Mouse (Mus musculus): Measurements from ENCODE around the gene Nat9. TPM values are rescaled to one million over a fixed set of nuclear protein-coding genes. Genes with fewer than 3 reads are reported as not detected.

Nat9 gene
- polyA plus RNA-seq, 1 experiment, result 16.9 TPM

DNA sequence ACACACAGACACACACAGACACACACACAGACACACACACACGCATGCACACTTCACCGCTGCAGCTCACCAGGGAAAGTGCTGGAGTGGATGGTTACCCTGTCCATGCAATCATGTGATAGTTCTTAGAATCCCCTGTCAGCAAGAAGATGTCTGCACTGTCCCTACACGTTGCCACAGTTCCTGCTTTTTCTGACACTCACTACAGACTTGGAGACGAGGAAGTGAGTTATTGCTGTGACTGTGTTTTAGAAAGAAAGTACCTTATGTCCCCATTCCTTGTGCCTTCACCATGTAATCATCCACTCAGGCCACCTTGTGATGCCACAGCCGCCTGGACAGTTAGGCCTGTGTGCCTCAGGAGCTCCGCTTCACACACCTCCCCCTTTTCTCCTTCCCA, 1.6 kb upstream of the Nat9 start:
- TF ChIP-seq CTCF (IDR thresholded peaks at IDR 0.05; ENCODE audit: borderline replicate concordance, extremely low read depth, insufficient read depth, insufficient read length) (no peak), POLR2A (IDR thresholded peaks at IDR 0.05; ENCODE audit: borderline replicate concordance, extremely low read depth, insufficient read depth, insufficient read length, poor library complexity, severe bottlenecking) (no peak)

DNA sequence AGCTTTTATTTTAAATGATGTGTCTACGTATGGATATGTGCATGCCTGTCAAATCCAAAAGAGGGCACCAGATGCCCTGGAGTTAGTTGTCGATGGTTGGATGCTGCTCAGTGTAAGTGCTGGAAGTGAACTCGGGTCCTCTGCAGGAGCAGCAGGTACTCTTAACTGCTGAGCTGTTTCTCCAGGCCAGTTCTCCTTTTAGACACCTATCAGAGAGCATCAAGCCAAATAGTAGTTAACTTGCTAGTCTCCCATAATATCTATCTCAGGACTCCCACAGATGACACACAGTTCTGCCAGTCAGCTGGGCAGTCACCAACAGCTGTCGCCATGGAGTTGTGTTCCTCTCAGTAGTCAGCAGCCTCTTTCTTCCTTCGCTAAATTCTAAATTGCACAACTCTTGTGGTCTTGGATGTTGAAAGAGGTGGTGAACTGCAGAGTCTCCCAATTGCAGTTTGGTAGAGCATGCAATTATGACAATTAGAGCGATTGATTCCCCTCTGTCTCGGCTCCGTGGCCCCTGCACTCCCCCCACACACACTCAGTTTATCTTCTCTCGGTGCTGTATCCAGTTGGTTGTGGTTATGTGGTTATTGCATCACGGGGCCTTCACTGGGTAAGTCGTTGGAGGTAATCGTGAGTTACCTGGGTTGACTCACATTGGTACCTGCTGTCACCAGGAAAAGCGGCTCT, 1.0 kb upstream of the Nat9 start:
- DNase-seq (ENCODE audit: low read depth), result no peak
- no peak for TF ChIP-seq POLR2A (IDR thresholded peaks at IDR 0.05; ENCODE audit: borderline replicate concordance, extremely low read depth, insufficient read depth, insufficient read length, poor library complexity, severe bottlenecking)
- TF ChIP-seq CTCF (IDR thresholded peaks at IDR 0.05; ENCODE audit: borderline replicate concordance, extremely low read depth, insufficient read depth, insufficient read length), result no peak

More for the DNA sequence above, 1.6 kb upstream of the Nat9 start:
- no peak for DNase-seq (ENCODE audit: low read depth)

DNA sequence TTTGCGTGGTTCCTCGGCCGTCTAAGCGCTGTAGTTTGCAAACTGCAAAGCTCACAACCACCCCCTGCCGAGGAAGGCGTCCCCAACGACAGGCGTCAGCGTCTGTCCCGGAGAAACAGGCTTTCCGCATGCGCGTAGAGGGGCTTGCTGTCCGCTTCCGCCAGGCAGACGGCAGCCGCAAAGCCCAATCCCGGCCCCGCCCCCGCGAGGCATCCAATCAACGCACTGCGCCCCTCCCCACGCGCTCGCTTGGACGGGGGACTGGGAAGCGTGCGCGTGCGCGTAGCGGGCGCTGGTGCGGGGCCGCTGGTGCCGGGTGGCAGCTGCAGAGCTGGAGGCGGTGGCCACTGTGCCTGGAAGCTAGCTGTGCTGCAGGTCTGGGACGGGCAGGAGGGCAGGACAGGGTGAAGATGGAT, 427 bp downstream of the Nat9 start, which contains the start of gene Tmem104:
Gene Tmem104, plus strand, starts transcription at position 264 of the 416 bp plus-strand sequence.
- DNase-seq (ENCODE audit: low read depth), result peak; percentile 99

DNA sequence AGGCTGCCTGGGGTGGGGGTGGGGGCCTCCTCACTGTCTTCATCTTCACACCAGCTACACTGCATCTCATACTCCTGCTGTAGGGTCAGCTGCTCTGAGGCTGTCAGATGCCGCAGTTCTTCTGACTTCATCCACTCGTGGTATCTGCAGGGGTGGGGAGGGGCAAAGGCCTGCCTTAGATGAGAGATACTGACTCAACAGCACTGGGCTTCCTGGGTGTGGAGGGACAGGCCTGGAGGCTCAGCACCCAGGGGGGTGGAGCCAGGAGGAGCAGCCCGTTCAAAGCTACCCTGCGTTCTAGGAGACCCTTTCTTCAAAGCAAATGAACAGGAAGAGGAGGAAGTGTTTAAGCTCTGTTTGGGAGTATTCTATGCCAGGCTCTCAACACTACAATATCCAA, 2.7 kb downstream of the Nat9 start:
- no peak for DNase-seq (ENCODE audit: low read depth)
- no peak for TF ChIP-seq POLR2A (IDR thresholded peaks at IDR 0.05; ENCODE audit: borderline replicate concordance, extremely low read depth, insufficient read depth, insufficient read length, poor library complexity, severe bottlenecking)
- TF ChIP-seq CTCF (IDR thresholded peaks at IDR 0.05; ENCODE audit: borderline replicate concordance, extremely low read depth, insufficient read depth, insufficient read length), result no peak

More for the DNA sequence above, 427 bp downstream of the Nat9 start, which contains the start of gene Tmem104:
- TF ChIP-seq POLR2A (IDR thresholded peaks at IDR 0.05; ENCODE audit: borderline replicate concordance, extremely low read depth, insufficient read depth, insufficient read length, poor library complexity, severe bottlenecking) (peak; percentile 94), CTCF (IDR thresholded peaks at IDR 0.05; ENCODE audit: borderline replicate concordance, extremely low read depth, insufficient read depth, insufficient read length) (no peak)

DNA sequence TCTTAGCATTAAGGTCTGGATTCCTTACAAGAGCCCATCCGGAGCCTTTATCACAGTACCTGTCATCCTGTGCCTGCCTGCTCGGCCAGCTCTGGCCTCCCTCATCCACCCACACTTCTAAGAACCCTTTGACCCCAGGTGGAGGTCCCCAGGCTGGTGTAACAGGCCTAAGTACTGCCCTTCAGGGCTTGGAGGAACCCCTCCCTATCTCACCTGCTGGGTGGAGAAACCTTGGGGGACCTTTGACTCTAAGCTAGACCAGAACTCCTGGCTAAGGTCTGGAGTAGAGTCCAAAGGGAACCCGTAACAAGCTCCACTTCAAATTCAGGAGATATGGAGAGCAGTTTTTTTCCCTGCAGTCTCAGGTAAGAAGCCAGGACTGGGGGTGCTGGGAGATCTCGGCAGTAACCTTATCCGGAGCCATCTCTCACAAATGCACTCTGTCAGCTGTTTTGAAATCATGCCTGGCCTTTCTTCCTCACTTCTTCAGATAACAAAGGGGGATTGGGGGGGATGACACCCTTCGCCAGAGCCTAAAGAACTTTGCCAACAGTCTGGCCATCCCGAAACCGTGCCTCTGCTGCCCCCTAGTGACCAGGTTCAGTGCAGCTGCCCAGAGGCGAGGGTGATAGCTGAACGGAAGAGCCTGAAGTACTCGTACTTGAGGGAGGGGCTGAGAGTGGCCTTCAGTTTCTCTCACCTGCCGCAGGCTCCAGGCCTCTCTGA, 5.6 kb downstream of the Nat9 start:
- TF ChIP-seq POLR2A (IDR thresholded peaks at IDR 0.05; ENCODE audit: borderline replicate concordance, extremely low read depth, insufficient read depth, insufficient read length, poor library complexity, severe bottlenecking), result no peak
- peak; percentile 95 for TF ChIP-seq CTCF (IDR thresholded peaks at IDR 0.05; ENCODE audit: borderline replicate concordance, extremely low read depth, insufficient read depth, insufficient read length)
- DNase-seq (ENCODE audit: low read depth), result peak; percentile 77

DNA sequence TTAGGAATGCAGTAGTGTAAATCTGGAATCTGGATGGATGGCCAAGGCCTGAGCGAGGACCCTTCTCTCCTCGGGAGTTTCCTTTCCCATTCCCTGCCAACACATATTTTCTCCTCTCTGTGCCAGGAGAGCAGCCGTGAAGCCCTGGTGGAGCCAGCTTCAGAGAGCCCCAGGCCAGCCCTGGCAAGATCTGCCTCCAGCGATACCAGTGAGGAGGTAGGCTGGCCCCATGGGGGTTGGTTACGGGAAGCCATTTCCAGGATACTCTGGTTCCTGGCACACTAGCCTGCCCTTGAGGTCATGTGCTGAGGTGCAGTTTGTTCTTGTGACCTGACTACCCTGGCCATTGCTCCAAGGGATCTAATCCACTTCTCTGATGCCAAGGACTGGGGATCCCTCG, 7.8 kb downstream of the Nat9 start:
- no peak for DNase-seq (ENCODE audit: low read depth)
- TF ChIP-seq POLR2A (IDR thresholded peaks at IDR 0.05; ENCODE audit: borderline replicate concordance, extremely low read depth, insufficient read depth, insufficient read length, poor library complexity, severe bottlenecking) (no peak), CTCF (IDR thresholded peaks at IDR 0.05; ENCODE audit: borderline replicate concordance, extremely low read depth, insufficient read depth, insufficient read length) (no peak)

DNA sequence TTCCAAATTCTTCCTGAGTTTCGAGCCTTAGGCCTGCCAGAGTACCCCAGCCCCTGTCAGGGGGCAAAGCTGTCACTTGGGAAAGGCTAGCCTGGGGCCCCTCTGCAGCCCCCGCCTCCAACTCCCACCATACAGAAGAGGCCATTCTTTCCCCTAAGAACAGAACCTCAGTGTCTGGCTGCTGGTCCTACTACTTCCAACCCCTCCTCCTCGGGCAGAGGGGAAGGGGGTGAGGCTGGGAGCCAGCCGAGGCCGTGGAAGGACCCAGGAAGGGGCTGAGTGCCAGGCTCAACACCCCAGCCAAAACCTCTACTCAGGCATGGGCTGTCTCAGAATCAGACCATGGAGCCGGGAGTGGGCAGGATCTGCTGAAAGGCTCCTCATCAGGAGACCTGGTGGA, 8.5 kb downstream of the Nat9 start:
- no peak for TF ChIP-seq CTCF (IDR thresholded peaks at IDR 0.05; ENCODE audit: borderline replicate concordance, extremely low read depth, insufficient read depth, insufficient read length)
- TF ChIP-seq POLR2A (IDR thresholded peaks at IDR 0.05; ENCODE audit: borderline replicate concordance, extremely low read depth, insufficient read depth, insufficient read length, poor library complexity, severe bottlenecking), result no peak
- peak; percentile 78 for DNase-seq (ENCODE audit: low read depth)

DNA sequence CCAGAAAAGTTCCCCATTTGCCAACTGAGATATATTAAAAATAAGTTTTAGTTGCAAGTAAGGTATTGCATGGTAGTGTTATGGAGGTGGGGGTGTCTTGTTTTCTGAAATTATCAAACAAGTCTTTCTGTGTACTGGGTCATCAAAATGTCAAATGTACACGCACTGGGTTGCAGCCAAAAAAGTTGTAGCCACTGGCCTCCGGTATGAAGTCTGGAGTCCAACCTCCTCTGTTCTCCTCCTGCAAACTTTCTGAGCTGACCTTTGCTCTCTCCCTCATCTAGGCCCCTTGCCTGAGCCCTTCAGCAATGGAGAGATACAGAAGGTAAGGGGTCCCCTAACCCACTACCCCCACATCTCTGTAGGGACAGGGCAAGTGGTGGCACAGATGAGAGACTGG, 8.9 kb downstream of the Nat9 start:
- no peak for TF ChIP-seq POLR2A (IDR thresholded peaks at IDR 0.05; ENCODE audit: borderline replicate concordance, extremely low read depth, insufficient read depth, insufficient read length, poor library complexity, severe bottlenecking)
- TF ChIP-seq CTCF (IDR thresholded peaks at IDR 0.05; ENCODE audit: borderline replicate concordance, extremely low read depth, insufficient read depth, insufficient read length), result no peak

GRCm38 (mm10) chr11:115177559-115178195, 10.0 kb downstream of the Nat9 start:
- peak; percentile 93 for DNase-seq (ENCODE audit: low read depth)
- TF ChIP-seq POLR2A (IDR thresholded peaks at IDR 0.05; ENCODE audit: borderline replicate concordance, extremely low read depth, insufficient read depth, insufficient read length, poor library complexity, severe bottlenecking), result no peak
- TF ChIP-seq CTCF (IDR thresholded peaks at IDR 0.05; ENCODE audit: borderline replicate concordance, extremely low read depth, insufficient read depth, insufficient read length), result no peak

More for the DNA sequence above, 8.9 kb downstream of the Nat9 start:
- no peak for DNase-seq (ENCODE audit: low read depth)

DNA sequence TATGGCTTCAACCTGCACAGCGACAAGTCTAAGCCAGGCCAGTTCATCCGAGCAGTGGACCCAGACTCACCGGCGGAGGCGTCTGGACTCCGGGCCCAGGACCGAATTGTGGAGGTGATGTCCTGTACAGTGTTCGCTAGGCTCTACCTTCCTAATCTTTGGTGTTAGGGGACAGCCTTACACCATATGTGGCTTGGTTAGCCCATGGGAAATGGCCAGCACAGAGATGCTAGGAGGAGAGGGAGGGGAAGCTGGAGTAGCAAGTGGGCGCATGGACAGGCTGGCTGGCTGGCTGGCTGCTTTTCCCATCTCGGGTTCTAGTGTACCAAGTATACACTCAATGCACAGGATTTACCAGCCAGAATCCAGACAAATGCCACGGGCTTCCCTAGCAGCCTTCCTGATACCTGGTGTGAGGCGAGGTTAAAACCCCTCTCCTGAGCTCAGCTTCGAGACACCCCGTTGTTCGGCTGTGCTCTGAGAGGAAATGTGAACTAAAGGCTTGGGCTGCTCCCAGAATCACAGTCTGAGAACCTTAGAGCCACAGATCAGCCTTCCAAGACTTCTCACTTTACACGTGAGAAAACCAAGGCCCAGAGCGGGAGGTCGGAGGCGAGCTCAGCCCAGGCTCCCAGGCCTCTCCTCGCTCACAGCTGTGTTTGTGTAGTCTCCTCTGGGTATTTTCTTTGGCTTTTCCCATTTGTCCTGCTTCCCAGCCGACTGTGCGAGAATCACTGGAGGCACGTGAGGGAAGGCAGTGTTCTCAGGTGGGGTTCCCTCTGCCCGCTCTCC, 11.1 kb downstream of the Nat9 start:
- DNase-seq (ENCODE audit: low read depth), result no peak
- TF ChIP-seq POLR2A (IDR thresholded peaks at IDR 0.05; ENCODE audit: borderline replicate concordance, extremely low read depth, insufficient read depth, insufficient read length, poor library complexity, severe bottlenecking), result no peak
- no peak for TF ChIP-seq CTCF (IDR thresholded peaks at IDR 0.05; ENCODE audit: borderline replicate concordance, extremely low read depth, insufficient read depth, insufficient read length)

Measured in brain, embryonic 14.5 days (tissue).